Mouse (Mus musculus): Measurements from ENCODE around the gene Madd. TPM values are rescaled to one million over a fixed set of nuclear protein-coding genes. Genes with fewer than 3 reads are reported as not detected.

The Madd gene
- 8.4 and 10.9 TPM in 2 replicates for polyA plus RNA-seq (2016; fragmentation: Nextera tagmentation; extraction: Ambion mirVana)

DNA sequence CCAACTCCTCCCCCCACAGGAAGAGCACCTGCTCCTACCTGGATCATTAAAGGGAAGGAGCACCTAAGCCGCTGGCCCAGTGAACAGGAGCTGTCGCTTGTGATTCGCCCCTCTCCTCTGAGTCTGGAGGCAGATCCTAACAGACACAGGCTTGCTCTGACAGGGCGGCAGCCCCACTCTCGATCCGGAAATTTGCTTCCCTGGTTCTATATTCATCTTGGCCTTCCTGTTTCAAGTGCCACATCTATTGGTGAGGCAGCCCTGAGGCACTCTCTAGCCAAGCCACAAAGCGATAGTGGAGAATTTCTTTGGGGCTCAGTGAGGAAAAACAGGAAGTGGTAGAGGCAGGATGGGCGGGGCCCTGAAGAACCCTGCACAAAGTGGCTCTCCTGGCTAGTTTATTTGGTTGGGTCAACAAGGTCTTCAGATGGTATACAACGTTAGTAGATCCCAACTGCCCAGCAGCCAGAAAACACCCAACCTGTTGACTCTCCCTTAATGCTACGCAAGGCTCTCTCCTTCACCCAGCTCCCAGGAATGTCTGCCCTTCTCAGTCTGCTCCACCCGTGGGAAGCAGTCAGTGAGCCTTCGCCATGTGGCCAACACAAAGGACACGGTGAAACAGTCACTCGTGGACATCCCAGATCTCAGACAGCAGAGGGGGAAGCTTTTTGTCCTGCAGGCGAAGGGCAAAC, at the start of gene Madd:
Gene Madd, minus strand, starts transcription at position 127 of the 695 bp plus-strand sequence.
- DNase-seq (ENCODE audit: low spot score), result no peak
- H3K9me3 ChIP-seq (replicated peaks), result no peaks in the 10 kb centered on the region
- no peaks in the 10 kb centered on the region for H3K36me3 ChIP-seq
- peak within 1 kb of the TSS; percentile 82 for H3K4me3 ChIP-seq
- peaks cover 15% of the 10 kb centered on the region for H3K27me3 ChIP-seq (ENCODE audit: low read depth, poor library complexity, severe bottlenecking)
- H3K27ac ChIP-seq, result peak within 1 kb of the TSS; percentile 86
- 67% methylated on average over 15 of the region's 15 CpGs for WGBS
- H3K4me1 ChIP-seq, result peaks cover 21% of the 10 kb centered on the region

DNA sequence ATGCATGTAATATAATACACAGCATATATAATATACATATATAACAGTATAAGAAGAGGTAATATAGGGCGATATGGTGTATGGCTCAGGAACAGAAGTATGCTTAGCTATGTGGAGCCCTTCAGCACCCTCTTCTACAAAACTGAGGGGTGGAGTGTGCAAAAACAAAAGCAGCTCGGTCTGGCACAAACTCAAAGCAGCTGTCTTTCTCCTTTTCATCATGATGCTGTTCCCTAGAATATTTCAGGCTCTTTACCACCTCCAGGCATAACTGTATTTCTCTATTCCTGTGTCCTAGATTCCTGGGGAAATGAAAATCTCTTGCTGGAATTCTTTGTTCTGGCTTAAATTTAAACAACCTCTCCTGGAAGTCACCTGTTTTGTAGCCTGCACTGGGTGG, 46.1 kb upstream of the Madd start:
- WGBS, result 76% methylated on average over 2 of the region's 2 CpGs
- H3K9me3 ChIP-seq (replicated peaks), result no peaks in the 10 kb centered on the region
- H3K27ac ChIP-seq, result no peak overlapping the region
- no peaks in the 10 kb centered on the region for H3K4me1 ChIP-seq
- no peaks in the 10 kb centered on the region for H3K27me3 ChIP-seq (ENCODE audit: low read depth, poor library complexity, severe bottlenecking)
- peaks cover 12% of the 10 kb centered on the region for H3K36me3 ChIP-seq
- H3K4me3 ChIP-seq, result no peak overlapping the region
- DNase-seq (ENCODE audit: low spot score), result no peak

DNA sequence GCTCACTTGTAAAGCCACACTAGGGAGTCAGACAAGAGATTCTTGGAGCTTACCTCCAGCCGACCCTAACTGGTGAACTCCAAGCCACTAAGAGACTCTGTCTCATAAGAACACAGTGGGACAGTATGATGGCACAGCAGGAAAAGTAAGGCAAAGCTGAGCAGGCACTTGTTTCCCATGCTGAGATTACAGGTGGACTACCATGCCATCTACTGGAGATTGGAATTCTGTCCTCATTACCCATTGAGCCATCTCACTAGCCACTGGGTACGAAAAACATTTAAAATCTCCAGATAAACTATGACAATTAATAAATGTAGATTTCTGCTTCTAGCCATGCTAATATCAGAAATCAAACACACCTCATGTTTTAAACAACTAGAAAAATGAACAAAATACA, 40.0 kb upstream of the Madd start:
- DNase-seq (ENCODE audit: low spot score), result no peak
- 85% methylated on average over 2 of the region's 2 CpGs for WGBS

DNA sequence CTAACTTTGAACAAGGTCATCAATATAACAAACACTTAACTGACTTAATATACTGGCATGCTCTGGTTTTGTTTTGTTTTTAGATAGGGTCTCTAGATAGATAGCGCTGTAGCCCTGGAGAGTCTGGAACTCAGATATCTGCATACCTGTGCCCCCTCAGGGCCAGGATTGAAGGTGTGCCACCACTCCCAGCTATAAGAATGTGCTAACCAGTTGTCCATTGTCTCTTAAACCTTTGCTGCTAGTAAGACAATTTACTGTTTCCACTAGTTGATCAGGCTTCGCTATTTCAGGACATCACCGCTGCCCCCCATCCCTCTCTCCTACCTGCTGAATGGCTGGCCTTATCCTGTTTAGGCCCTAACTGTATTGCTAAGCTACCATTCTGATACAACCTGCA, 36.9 kb upstream of the Madd start:
- no peaks in the 10 kb centered on the region for H3K9me3 ChIP-seq (replicated peaks)
- no peak overlapping the region for H3K27ac ChIP-seq
- no peak for DNase-seq (ENCODE audit: low spot score)
- H3K4me1 ChIP-seq, result no peaks in the 10 kb centered on the region
- WGBS, result 95% methylated on average over 3 of the region's 3 CpGs
- H3K27me3 ChIP-seq (ENCODE audit: low read depth, poor library complexity, severe bottlenecking), result no peaks in the 10 kb centered on the region
- peaks cover 23% of the 10 kb centered on the region for H3K36me3 ChIP-seq
- H3K4me3 ChIP-seq, result no peak overlapping the region

More for the DNA sequence above, 40.0 kb upstream of the Madd start:
- Histone ChIP-seq H3K9me3 (replicated peaks) (no peaks in the 10 kb centered on the region), H3K36me3 (no peaks in the 10 kb centered on the region; the same call in 1 of the 2 replicates), H3K4me3 (no peak overlapping the region), H3K27me3 (ENCODE audit: low read depth, poor library complexity, severe bottlenecking) (no peaks in the 10 kb centered on the region), H3K27ac (no peak overlapping the region), H3K4me1 (no peaks in the 10 kb centered on the region)

DNA sequence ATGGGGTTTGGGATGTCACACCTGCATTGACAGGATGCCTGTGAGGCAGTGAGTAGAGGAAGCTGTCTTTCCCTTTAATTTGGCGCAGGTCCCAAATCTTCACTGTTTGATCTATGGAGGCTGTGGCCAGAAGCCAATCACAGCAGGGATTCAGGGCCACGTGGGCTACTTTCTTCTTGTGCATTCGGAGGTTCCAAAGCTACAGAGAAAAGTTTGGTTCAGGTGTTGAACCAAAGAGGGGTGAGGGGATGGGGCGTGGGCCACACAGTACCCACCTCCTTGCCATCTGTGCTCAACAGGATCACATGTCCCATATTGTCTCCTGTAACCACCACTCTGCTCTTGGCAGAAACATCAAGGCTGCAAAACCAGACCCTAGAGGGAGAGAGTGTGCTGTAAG, 33.4 kb upstream of the Madd start:
- H3K4me1 ChIP-seq, result no peaks in the 10 kb centered on the region
- WGBS, result 80% methylated on average over 4 of the region's 4 CpGs
- H3K36me3 ChIP-seq, result peaks cover 52% of the 10 kb centered on the region

DNA sequence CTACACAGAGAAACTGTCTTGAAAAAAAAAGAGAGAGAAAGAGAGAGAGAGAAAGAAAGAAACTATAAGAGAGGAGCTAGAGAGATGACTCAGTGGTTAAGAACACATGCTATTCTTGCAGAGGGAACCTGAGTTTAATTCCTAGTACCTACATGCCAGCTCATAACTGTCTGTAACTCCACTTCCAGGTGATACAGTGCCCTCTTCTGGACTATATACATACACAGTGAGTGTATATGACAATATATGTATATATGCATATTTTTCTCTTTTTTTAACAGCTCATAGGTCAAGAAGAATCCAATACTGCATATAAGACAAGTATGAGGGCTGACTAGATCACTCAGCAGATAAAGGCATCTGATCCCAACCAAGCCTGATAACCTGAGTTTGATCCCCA, 29.7 kb upstream of the Madd start:
- no peaks in the 10 kb centered on the region for H3K4me1 ChIP-seq

More for the DNA sequence above, 33.4 kb upstream of the Madd start:
- DNase-seq (ENCODE audit: low spot score), result no peak
- Histone ChIP-seq H3K27ac (no peak overlapping the region), H3K27me3 (ENCODE audit: low read depth, poor library complexity, severe bottlenecking) (no peaks in the 10 kb centered on the region), H3K4me3 (no peak overlapping the region), H3K9me3 (replicated peaks) (no peaks in the 10 kb centered on the region)

DNA sequence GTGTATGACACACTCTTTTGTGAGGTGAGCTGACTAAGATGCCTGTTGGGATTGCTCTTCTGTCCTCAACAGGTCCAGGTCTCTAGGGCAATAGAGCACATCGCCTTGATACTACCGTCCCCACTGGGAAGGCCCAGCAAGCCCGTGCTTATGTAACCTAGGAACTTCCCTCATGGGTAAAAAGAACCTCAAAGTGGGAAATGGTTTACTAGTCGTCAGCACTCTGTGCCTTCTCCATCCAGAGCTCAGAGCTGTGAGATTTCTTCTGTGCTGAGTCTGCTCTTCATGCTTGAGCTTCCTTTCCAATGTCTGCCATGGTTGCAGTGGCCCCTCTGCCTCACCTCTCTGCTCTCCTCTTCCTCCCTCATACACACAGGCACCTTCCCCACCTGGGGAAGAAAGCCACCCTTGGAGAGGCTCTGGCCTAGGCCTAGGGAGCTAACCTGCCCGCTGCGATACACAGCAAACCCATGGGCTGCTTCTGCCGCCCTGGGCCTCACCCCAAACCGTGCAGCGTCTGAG, 22.7 kb upstream of the Madd start:
- Histone ChIP-seq H3K4me3 (no peak overlapping the region), H3K36me3 (peaks cover 71% of the 10 kb centered on the region), H3K4me1 (peaks cover 18% of the 10 kb centered on the region), H3K9me3 (replicated peaks) (no peaks in the 10 kb centered on the region), H3K27me3 (ENCODE audit: low read depth, poor library complexity, severe bottlenecking) (no peaks in the 10 kb centered on the region), H3K27ac (no peak overlapping the region)
- WGBS, result 91% methylated on average over 9 of the region's 9 CpGs
- DNase-seq (ENCODE audit: low spot score), result no peak

More for the DNA sequence above, 29.7 kb upstream of the Madd start:
- Histone ChIP-seq H3K36me3 (peaks cover 85% of the 10 kb centered on the region), H3K4me3 (no peak overlapping the region), H3K27ac (no peak overlapping the region), H3K27me3 (ENCODE audit: low read depth, poor library complexity, severe bottlenecking) (no peaks in the 10 kb centered on the region), H3K9me3 (replicated peaks) (no peaks in the 10 kb centered on the region)
- no peak for DNase-seq (ENCODE audit: low spot score)

DNA sequence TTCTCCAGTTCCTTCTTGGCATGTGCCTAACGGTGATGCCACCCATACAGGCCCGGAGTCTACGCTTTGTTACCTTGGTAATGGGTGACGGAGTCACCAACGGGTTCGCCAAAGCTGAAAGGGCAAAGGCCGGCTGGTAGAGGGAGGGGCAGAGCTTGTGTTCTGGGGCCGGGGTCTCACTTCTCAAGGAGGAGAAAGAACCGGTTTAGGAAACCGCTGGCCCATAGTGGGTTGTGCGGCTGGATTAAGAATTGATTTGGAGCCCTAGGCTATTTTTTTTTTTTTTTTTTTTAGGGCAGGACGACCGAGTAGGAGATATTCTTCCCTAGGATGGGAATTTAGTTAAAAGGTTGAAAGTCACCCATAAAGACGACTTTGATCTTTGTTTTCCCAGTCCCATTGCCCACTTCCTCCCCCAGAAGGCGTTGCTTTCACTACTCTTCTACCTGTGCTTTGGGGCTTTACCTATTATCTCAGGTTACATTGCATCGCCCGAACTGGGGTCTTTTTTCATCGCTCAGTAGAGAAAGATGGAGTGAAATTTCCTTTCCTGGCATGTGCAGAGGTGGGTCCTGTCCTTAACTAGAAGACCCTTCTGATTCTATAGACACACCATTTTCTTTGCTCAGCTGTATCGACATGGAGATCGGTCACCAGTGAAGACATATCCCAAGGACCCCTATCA, 19.5 kb upstream of the Madd start:
- DNase-seq (ENCODE audit: low spot score), result no peak
- Histone ChIP-seq H3K4me1 (peaks cover 18% of the 10 kb centered on the region), H3K27ac (peak overlapping the region; percentile 92), H3K27me3 (ENCODE audit: low read depth, poor library complexity, severe bottlenecking) (no peaks in the 10 kb centered on the region), H3K4me3 (peak overlapping the region; percentile 72), H3K36me3 (peaks cover 41% of the 10 kb centered on the region), H3K9me3 (replicated peaks) (no peaks in the 10 kb centered on the region)
- WGBS, result 13% methylated on average over 20 of the region's 20 CpGs

DNA sequence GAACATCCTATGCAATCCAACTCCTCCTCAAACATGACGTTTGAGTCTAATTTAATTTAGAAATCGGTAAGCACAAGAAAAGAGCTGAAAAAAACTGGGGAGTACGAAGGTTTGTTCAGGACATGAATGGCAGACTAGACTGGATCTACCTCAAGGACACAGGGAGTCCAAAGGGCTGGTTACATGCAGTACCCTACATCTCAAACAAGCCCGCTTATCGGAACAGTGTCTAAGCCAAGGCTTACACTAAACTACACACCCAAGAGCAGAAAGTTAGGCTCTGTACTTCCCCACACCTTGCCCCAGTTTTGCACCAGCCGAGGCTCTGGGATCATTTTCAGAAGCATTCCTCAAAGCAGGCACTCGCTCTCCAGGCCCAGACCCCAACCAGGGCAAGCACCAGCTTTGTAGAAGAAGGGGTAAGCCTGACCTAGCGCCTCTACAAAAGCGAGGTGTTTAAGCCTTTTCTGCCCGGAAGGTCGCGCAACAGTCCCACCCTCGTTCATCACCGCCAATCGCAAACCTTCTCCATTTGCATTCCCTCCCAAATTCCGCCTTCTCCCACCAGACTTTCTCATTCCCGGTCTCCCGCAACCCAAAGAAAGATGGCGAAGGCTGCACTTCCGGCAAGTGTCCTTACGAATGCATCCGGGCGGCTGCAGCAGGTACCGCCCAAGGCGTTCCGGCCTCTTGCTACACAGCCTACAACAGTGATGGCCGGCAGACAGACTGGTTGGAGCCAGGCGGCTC, 18.8 kb upstream of the Madd start, which contains the start of the genes Nr1h3 and Acp2:
Gene Nr1h3, minus strand, starts transcription at position 613 of the 750 bp plus-strand sequence.
Gene Acp2, plus strand, starts transcription at position 664 of the 750 bp plus-strand sequence.
- 6% methylated on average over 28 of the region's 28 CpGs for WGBS
- Histone ChIP-seq H3K4me1 (peaks cover 18% of the 10 kb centered on the region), H3K27me3 (ENCODE audit: low read depth, poor library complexity, severe bottlenecking) (no peaks in the 10 kb centered on the region), H3K4me3 (peak within 1 kb of the TSS; percentile 72), H3K27ac (peak within 1 kb of the TSS; percentile 92), H3K9me3 (replicated peaks) (no peaks in the 10 kb centered on the region), H3K36me3 (peaks cover 34% of the 10 kb centered on the region)
- DNase-seq (ENCODE audit: low spot score), result peak; percentile 97

DNA sequence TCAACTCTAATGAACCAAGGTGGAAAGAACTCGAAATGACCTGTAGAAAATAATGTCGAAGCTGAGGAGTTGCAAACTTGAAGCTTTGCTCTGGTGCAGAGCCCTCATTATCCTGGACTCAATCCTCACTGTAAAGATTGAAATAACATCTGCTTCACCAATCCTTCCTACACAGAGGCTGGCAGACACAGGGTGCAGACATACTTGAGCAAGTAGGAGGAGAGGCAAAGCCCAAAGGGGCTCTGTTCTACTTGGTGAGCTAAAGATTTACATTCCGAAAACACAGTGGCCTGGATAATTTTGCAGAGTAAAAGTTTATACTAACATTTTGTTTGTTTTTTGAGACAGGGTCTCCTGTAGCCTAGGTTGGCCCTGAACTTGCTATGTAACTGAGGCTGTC, 15.3 kb upstream of the Madd start:
- Histone ChIP-seq H3K4me3 (no peak overlapping the region), H3K27me3 (ENCODE audit: low read depth, poor library complexity, severe bottlenecking) (no peaks in the 10 kb centered on the region), H3K36me3 (no peaks in the 10 kb centered on the region), H3K9me3 (replicated peaks) (no peaks in the 10 kb centered on the region), H3K27ac (no peak overlapping the region), H3K4me1 (peaks cover 38% of the 10 kb centered on the region)
- WGBS, result 93% methylated on average over 3 of the region's 3 CpGs
- DNase-seq (ENCODE audit: low spot score), result no peak

DNA sequence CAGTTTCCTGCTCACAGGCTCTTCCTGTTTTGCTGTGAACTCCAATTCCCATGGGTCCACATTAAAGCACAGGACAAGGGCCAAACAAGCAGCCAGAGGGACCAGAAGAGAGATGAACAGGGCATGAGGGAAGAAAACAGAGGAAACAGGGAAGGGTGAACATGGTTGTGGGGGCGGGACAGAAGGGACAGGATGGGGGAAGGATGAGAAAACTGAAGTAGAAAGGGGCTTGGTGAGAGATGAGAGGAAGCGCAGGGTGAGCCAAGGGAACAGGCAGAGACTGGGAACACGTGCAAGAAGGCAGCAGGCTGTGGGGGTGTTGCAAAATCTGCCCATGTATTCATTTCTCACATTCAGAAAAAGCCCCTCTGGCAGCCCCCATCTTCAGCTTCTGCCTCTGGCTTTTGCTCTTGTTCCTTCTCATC, 13.0 kb upstream of the Madd start:
- WGBS, result 78% methylated on average over 3 of the region's 3 CpGs
- Histone ChIP-seq H3K36me3 (no peaks in the 10 kb centered on the region), H3K4me1 (peaks cover 25% of the 10 kb centered on the region), H3K27ac (no peak overlapping the region), H3K27me3 (ENCODE audit: low read depth, poor library complexity, severe bottlenecking) (peaks cover 5% of the 10 kb centered on the region; the same call in 1 of the 2 replicates), H3K9me3 (replicated peaks) (no peaks in the 10 kb centered on the region), H3K4me3 (no peak overlapping the region)
- DNase-seq (ENCODE audit: low spot score), result no peak

DNA sequence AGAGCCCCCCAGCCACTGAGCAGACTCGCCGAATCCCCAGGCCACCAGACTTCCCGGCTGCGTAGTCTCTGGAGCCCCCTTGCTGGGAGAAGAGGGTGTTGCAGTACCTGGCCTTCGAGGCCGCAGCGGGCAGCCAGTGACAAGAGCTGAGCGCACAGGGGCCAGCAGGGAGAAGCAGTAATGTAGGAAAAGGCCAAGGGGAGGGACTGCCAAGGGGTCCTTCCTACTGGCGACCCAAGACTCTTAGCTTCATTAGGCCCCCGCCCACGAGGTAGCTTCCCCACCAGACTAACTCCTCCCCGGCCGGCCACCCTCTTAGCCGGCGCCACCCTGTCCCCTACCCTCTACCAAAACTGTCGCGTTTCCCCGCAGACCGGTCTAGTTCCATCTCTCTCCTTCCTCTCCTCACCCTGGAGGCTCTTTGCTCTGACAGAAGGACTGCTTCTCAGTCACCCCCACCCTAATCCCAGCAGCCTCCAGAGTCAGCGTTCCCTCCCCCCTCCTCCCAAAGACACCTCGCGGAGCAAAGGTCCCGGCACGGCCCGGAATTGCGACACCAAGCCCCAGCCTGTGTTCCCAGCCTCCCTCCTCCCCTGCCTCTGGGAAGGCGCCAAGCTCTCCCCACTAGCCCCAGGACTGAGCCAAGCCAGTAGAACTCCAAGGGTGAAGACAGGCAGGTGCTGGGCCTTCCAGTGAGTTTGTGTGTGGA, 11.1 kb upstream of the Madd start:
- H3K36me3 ChIP-seq, result no peaks in the 10 kb centered on the region
- H3K27me3 ChIP-seq (ENCODE audit: low read depth, poor library complexity, severe bottlenecking), result peaks cover 5% of the 10 kb centered on the region; the same call in 1 of the 2 replicates
- peaks cover 23% of the 10 kb centered on the region for H3K4me1 ChIP-seq
- H3K4me3 ChIP-seq, result peak overlapping the region; percentile 53
- 1% methylated on average over 27 of the region's 27 CpGs for WGBS
- H3K27ac ChIP-seq, result peak overlapping the region; percentile 81
- H3K9me3 ChIP-seq (replicated peaks), result no peaks in the 10 kb centered on the region
- DNase-seq (ENCODE audit: low spot score), result peak; percentile 81
